In the genomic region with DNA sequence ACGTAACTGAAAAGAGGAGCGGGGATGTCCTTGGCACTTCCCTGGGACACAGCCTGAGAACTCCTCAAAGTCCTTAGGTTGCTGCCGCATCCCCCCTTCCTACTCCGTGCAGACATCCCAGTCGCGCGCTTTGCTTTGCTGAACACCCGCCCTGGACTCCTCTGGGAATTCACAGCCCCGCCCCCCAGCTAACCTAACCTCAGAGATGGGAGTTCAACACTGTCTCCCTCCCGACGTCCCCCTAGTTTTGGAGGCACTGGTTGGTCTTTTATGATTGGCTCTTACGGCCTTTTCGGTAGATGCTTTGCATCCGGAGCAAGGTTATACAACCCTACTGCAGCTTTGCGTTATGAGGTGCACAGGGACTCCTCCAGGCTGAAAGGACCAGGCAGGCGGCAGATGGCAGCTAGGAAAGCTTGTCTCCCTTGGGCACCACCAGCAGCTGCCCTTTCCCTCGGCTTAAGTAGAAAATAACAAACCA, we compare ENCODE assay signal across 8 mouse cellular contexts. TPM values are rescaled to one million over a fixed set of nuclear protein-coding genes. Genes with fewer than 3 reads are reported as not detected.
DNase-seq lines count a peak whose midpoint lies in the region; ATAC-seq and TF ChIP-seq lines count a peak whose summit lies in the region.

No protein-coding gene starts in this region.

- TF ChIP-seq EP300 in stomach, postnatal 0 days (optimal IDR thresholded peaks at IDR 0.05) = no peak

- H3K4me2 ChIP-seq in hindbrain, embryonic 11.5 days (replicated peaks; ENCODE audit: low read depth, low read length) = peak overlapping the region; percentile 93
- H3K4me2 ChIP-seq in stomach, postnatal 0 days (replicated peaks; ENCODE audit: low read depth) = peak overlapping the region; percentile 78

- WGBS in hindbrain, embryonic 11.5 days = 1% methylated on average over 17 of the region's 17 CpGs
- WGBS in midbrain, embryonic 10.5 days = under 1% methylated on average over 17 of the region's 17 CpGs
- under 1% methylated on average over 17 of the region's 17 CpGs for WGBS in stomach, postnatal 0 days

- TF ChIP-seq CTCF in stomach, postnatal 0 days (IDR thresholded peaks at IDR 0.05; ENCODE audit: low read depth) = no peak

- DNase-seq in adrenal gland, adult 2 months = peak; percentile 25
- no peak for DNase-seq in adrenal gland, postnatal 4 days (ENCODE audit: low spot score in 2 of 2)
- peak; percentile 71 for DNase-seq in embryo, embryonic 11 days
- peak; percentile 73 for DNase-seq in hindbrain, embryonic 11.5 days (ENCODE audit: low spot score)
- DNase-seq in left cerebral cortex, adult 18-20 months (ENCODE audit: low spot score in 2 of 2) = peak; percentile 34 to 56
- peak; percentile 64 for DNase-seq in midbrain, embryonic 10.5 days (ENCODE audit: low spot score)
- DNase-seq in stomach, postnatal 0 days (ENCODE audit: low spot score) = peak; percentile 68
- DNase-seq in spleen, postnatal 10 days (ENCODE audit: low spot score in 2 of 2) = no peak

- no peaks in the 10 kb centered on the region for H3K9me3 ChIP-seq in hindbrain, embryonic 11.5 days (ENCODE audit: control insufficient read depth, low read length)
- H3K9me3 ChIP-seq in midbrain, embryonic 10.5 days (replicated peaks) = no peaks in the 10 kb centered on the region
- no peaks in the 10 kb centered on the region for H3K9me3 ChIP-seq in stomach, postnatal 0 days (ENCODE audit: control insufficient read depth, low read length)

- peak overlapping the region; percentile 44 for H3K4me3 ChIP-seq in hindbrain, embryonic 11.5 days (ENCODE audit: low read depth, low read length)
- peak overlapping the region; percentile 77 for H3K4me3 ChIP-seq in midbrain, embryonic 10.5 days
- peak overlapping the region; percentile 53 for H3K4me3 ChIP-seq in stomach, postnatal 0 days (ENCODE audit: low read depth, low read length)

- H3K4me1 ChIP-seq in hindbrain, embryonic 11.5 days (replicated peaks; ENCODE audit: control insufficient read depth, insufficient read depth, low read length) = peaks cover 4% of the 10 kb centered on the region; the same call in 1 of the 2 replicates
- peaks cover 27% of the 10 kb centered on the region for H3K4me1 ChIP-seq in midbrain, embryonic 10.5 days
- no peaks in the 10 kb centered on the region for H3K4me1 ChIP-seq in stomach, postnatal 0 days (replicated peaks; ENCODE audit: control insufficient read depth, insufficient read depth)

- H3K27ac ChIP-seq in hindbrain, embryonic 11.5 days (ENCODE audit: low read depth, low read length) = no peak overlapping the region
- H3K27ac ChIP-seq in midbrain, embryonic 10.5 days (replicated peaks) = no peak overlapping the region
- no peak overlapping the region; the same call in 1 of the 2 replicates for H3K27ac ChIP-seq in stomach, postnatal 0 days (replicated peaks)

- 0 out of 2 replicates have a peak overlapping the region, but pooled peaks have one; percentile 32 for H3K9ac ChIP-seq in hindbrain, embryonic 11.5 days (ENCODE audit: low read depth, low read length)
- H3K9ac ChIP-seq in stomach, postnatal 0 days (ENCODE audit: low read length) = no peak overlapping the region; the same call in 1 of the 2 replicates

- H3K36me3 ChIP-seq in hindbrain, embryonic 11.5 days (ENCODE audit: control insufficient read depth, insufficient read depth, low read length) = no peaks in the 10 kb centered on the region
- H3K36me3 ChIP-seq in midbrain, embryonic 10.5 days = no peaks in the 10 kb centered on the region
- no peaks in the 10 kb centered on the region for H3K36me3 ChIP-seq in stomach, postnatal 0 days (ENCODE audit: control insufficient read depth, insufficient read depth, low read length)

- H3K27me3 ChIP-seq in hindbrain, embryonic 11.5 days (ENCODE audit: control insufficient read depth, insufficient read depth, low read length) = peaks cover 11% of the 10 kb centered on the region
- H3K27me3 ChIP-seq in midbrain, embryonic 10.5 days (ENCODE audit: low read depth, poor library complexity, severe bottlenecking) = peaks cover 69% of the 10 kb centered on the region
- H3K27me3 ChIP-seq in stomach, postnatal 0 days (ENCODE audit: control insufficient read depth, insufficient read depth, low read length) = peaks cover 3% of the 10 kb centered on the region; the same call in 1 of the 2 replicates

- ATAC-seq in hindbrain, embryonic 11.5 days (ENCODE audit: low FRiP score) = peak; percentile 82
- ATAC-seq in stomach, postnatal 0 days (ENCODE audit: low FRiP score, low TSS enrichment) = no peak; the same call in 1 of the 2 replicates

RNA-seq across cellular contexts. Expression of a gene that starts 0.8 kb away (rescaled TPM):
- total RNA-seq in adrenal gland, adult 2 months (2021) = 1 to 10 TPM in 1 of 2 experiments, under 1 TPM in 1; 0.86 to 2.1 TPM
- 1.1 and 1.2 TPM in 2 replicates for polyA plus RNA-seq in adrenal gland, adult 2 months (2012; rRNA removed)
- total RNA-seq in adrenal gland, postnatal 4 days (2021) = 1 to 10 TPM; 1.1 to 5.8 TPM
- polyA plus RNA-seq in hindbrain, embryonic 11.5 days (2014; fragmentation: Nextera tagmentation; extraction: Ambion mirVana) = 1.6 and 1.7 TPM in 2 replicates
- 10 to 100 TPM; 11.1 to 15.4 TPM for total RNA-seq in left cerebral cortex, adult 18-20 months (2021)
- 1.6 and 1.7 TPM in 2 replicates for polyA plus RNA-seq in midbrain, embryonic 10.5 days (2016; fragmentation: Nextera tagmentation; extraction: Ambion mirVana)
- 20.3 and 20.5 TPM in 2 replicates for polyA plus RNA-seq in stomach, postnatal 0 days (2015; fragmentation: Nextera tagmentation; extraction: Ambion mirVana)

Comparison
In these comparisons a context has a peak if more than half of its experiments do, and no peak if none do; other contexts are left out.
1. DNase-seq: peak in adrenal gland, adult 2 months (single experiment), embryo, embryonic 11 days (single experiment), hindbrain, embryonic 11.5 days (single experiment), left cerebral cortex, adult 18-20 months (2 of 2), midbrain, embryonic 10.5 days (single experiment) and stomach, postnatal 0 days (single experiment); none in adrenal gland, postnatal 4 days (0 of 2) and spleen, postnatal 10 days (0 of 2).
2. Peak in every context shown above with its lines, with median percentiles within 50 percentile points of each other: H3K4me3 ChIP-seq.